Mouse (Mus musculus) thymus, adult 18-20 months (tissue): Measurements from ENCODE around the gene Sh3kbp1.
A peak's percentile ranks its signal among the peaks of the same experiment; 100 is the strongest.

Source experiments
- DNase-seq, 2 experiments: peaks; one replicate each; pipeline ENCODE4 v3.0.0; 2022; ENCODE audit warnings: mixed read lengths in 2 of 2

The Sh3kbp1 gene

GRCm38 (mm10) chrX:159744620-159745019, 117.5 kb downstream of the Sh3kbp1 start:
- DNase-seq: no peak

DNA sequence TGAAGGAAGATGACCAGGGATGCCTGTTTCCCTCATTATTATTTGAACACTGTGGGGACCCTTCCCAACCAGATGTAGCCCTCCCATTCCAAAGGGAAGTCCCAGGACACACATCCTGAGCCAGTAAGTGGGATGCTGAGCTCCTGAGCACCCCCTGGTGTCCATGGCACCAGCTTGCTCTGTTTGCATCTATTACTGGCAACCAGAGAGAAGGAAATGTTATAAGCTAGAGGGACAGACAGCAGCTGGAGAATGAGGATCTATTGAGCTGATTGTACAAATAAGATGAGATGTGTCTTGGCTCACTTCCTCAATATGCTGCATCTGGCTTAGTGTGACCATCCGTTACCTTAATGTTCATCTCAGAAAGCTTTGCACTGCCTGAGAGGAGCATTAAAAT, 124.8 kb downstream of the Sh3kbp1 start:
- DNase-seq: no peak

- DNase-seq: no peak
These were observed 129.2 kb downstream of the Sh3kbp1 start for GRCm38 (mm10) chrX:159756261-159756660.

DNA sequence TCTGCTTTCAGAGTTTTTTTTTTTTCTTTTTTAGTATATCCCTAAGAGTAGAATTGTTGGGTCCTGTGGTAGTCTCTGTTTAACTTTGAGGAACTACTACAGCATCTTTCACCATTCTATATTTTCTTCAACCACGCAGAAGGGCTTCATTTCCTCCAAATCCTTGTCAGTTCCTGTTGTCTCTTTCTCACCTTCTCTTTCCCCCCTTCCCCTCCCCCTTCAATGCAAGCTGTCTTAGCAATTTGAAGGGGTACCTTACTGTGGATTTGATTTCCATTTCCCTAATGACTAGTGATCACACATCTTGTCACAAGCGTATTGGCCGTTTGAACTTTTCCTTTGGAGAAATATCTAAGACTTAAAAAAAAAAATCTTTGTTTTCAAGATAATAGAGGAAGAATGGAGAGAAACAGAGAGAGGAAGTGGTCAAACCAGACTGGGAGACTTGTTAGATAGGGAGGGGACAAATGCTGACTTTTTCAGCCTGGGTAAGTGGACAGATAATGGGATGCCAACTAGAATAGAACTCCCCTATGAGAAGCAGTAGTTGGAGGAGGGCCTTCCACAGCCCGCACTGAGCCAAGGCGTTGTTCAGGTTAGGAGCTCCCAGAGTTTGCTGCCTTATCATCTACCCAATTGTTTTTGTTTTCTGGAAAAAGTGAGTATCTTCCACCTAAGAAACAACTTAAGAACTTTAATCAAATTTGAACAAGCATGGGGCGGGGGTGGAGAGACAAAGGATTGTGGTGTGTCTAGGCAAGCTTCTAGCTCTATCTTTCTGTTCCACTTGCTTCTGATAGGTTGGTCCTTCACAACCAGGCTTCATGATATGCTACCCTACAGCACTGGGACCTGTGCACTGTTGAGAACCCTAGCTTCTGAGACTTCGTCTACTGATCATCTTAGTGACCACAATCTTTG, 130.1 kb downstream of the Sh3kbp1 start:
- DNase-seq: no peak

GRCm38 (mm10) chrX:159757854-159758540, 130.9 kb downstream of the Sh3kbp1 start:
- peak; percentile 56 to 79 for DNase-seq

- DNase-seq: no peak
These were observed 136.7 kb downstream of the Sh3kbp1 start for GRCm38 (mm10) chrX:159763801-159764200.

DNA sequence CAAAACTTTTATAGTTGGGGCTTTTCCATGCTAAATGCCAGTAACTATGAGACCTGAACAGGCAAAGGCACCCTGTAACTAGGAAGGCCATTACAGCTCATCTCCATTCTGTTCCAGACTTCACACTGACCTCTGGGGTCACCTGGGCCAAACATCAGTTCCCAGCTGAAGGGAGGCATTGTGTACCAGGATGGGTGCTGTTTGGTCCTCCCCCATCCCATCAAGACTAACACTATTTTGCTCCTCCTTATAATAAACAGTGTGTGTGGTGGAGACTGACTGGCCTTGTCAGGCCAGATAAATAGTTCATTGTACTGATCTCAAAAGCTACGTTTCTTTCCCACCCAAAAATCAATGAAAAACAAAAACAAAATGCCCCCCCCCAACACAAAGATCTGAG, 138.8 kb downstream of the Sh3kbp1 start:
- DNase-seq: no peak

GRCm38 (mm10) chrX:159769005-159769404, 141.9 kb downstream of the Sh3kbp1 start:
- no peak for DNase-seq

DNA sequence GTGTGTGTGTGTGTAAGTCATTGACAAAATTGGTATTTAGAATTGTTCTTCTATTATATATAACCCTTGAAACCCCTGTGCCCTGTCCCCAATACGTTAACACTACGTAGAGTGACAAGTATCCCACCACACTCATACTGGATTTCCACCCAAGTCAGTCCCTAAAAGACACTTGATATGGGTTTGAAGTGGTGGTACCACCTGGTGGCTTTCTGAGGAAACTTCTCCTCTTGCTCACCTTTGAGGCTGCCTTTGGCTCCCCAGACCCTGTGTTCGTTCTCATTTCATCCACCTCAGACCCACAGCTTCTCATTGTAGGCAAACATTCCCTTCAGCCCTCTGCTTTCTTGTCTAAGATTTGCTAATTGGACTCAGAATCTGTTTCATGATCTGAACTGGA, 142.7 kb downstream of the Sh3kbp1 start:
- DNase-seq: no peak

DNA sequence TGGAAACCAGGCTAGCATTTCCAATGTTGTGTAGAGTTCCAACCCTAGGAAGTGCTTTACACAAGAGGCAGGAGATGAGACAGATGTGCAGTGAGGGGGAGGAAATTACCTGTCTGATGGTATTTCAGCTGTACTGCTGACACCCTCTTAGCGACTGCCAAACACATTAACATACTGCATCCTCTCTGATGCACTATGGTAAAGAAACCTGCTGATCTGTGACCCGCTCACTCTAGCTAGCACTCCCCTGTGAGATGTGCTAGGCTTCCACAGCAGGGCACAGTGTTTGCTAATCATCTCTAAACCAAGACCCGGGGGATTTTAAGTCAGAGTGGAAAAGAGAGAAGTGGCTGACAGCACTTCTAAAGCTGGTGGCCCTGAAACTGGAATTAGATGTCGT, 145.1 kb downstream of the Sh3kbp1 start:
- no peak for DNase-seq

GRCm38 (mm10) chrX:159775042-159775441, 148.0 kb downstream of the Sh3kbp1 start:
- DNase-seq: no peak

DNA sequence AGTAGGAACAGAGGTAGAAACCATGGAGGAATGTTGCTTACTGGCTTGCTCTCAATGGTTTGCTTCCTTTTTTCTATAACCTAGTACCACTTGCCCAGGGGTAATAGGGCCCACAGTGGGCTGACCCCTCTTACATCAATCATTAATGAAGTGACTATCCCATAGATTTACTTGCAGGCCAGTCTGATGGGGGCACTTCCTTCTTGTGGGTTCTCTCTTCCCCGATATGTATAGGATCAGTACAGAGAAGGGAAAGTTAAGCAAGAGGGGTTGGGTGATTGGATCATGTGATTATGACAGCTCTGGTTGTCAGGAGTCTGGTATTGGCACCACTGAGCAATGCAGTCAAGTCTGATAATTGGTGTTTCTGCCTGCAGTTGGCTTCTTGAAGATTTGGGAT, 151.7 kb downstream of the Sh3kbp1 start:
- no peak for DNase-seq

DNA sequence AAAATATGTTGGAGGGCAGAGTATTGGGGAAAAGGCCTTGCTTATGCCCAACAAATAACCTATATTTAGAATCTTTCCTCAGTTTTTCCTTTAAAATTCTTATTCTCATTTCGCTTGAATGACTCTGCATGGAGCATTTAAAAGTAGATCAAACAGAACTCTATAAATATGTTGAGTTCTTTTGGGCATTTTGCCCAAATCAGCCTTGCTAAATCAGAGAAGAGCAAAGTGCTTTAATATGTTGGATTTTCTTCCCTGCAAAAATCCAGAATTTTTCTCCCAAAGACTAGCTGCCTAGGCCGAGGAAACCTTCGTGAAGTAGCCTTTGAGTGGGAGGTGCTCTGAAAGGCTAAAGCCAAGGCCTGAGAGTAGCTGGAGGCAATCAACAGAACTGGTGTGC, 163.4 kb downstream of the Sh3kbp1 start:
- DNase-seq: no peak

DNA sequence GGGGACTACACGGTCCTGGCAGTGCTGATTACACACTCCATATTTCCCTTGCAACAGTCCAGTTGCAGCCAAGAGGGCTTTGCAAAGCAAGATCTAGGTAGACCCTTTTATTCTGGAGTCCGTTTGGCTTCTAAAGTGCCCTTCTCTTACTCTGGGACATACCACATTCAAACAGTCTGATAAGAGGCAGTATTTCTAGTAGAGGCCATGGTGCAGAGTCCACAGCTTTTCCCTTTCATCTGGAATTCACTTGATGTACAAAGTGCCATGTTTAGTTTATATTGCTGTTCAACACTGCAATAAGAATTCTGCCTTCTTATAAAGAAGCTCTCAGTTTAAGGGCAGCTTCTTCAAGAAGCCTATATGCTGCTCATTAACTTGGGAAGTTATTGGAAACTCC, 168.5 kb downstream of the Sh3kbp1 start:
- DNase-seq: no peak

DNA sequence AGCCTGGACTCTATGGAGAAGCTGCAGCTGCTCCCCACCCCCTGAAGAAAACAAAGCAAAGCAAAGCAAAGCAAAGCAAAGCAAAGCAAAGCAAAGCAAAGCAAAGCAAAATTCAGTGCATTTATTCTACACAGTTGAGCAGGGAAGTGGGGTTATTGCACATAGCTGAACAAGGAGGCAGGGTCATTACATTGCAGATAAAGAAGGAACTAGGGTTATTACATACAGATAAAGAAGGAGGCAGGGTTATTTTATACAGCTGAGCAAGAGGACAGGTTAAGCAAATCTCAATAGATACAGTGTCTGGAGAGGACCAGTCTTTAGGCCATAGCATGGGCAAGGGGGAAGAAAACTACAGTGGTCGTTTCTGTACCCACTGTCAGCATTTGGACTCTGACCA, 177.3 kb downstream of the Sh3kbp1 start:
- DNase-seq: no peak

DNA sequence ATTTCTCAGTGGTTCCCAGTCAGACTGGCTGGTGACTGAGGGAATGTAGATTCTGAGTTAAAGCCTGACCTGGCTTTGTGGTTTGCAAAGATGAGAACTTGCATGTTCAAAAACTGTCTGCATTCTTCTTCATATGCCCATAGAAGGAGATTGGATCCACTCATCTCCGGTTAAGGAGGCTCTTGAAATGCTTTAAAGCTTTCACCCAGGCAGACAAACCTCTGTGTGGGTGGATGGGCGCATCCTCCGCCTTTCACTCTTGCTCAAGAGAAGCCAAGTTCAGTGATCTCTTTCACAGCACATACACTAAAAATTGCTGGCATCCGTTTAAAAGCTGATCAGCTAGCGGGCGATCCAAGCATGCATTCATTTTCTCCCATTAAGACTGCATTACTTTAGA, 182.4 kb downstream of the Sh3kbp1 start:
- DNase-seq: no peak

GRCm38 (mm10) chrX:159810469-159810868, 183.4 kb downstream of the Sh3kbp1 start:
- no peak for DNase-seq

- DNase-seq: no peak
These were observed 190.4 kb downstream of the Sh3kbp1 start for GRCm38 (mm10) chrX:159817508-159817907.

DNA sequence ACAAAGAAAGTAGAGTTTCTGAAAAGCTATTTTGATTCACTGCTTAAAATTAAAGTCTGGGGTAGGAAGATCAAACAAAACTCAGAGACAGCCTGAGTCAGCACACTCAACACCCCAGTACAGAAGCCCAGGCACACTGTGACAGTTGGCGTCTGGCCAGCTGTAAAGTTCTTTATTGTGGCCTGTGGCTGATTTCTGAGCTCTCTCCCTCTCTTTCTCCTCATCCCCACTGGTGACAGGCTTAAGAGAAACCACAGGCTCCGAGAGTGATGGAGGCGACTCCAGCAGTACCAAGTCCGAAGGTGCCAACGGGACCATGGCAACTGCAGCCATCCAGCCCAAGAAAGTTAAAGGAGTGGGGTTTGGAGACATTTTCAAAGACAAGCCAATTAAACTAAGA, 201.1 kb downstream of the Sh3kbp1 start:
- no peak for DNase-seq

DNA sequence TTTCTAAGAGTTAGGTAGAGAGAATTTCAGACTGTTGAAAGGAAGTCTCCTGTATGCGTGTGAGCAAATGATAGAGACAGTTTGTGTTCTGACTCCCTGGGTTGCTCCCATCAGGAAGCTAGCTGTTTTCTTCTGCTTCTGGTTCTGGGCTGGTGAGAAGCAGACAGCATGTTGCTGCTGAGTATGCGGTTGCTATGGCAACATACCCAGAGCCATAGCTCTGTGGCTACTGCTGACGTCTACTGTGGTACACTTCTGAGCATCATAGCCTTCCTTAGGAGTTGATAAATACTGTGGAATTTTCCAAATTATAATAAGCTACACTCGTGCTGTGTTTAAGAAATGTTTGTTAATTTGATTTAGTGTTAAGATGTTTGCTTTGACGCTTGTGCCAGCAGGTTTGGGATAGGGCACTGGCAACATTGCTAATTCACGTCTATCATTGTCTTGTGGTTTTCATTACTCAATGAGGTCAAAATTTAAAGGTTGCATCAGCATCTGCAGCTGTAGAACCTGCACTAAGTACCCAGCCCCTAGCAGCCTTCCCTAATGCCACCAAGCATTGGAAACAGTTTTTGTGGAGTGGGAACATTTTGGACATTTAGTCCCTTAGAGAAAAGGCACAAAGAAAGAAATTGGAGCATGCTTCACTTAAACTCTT, 202.2 kb downstream of the Sh3kbp1 start:
- no peak for DNase-seq

GRCm38 (mm10) chrX:159831176-159831575, 204.1 kb downstream of the Sh3kbp1 start:
- DNase-seq: no peak

DNA sequence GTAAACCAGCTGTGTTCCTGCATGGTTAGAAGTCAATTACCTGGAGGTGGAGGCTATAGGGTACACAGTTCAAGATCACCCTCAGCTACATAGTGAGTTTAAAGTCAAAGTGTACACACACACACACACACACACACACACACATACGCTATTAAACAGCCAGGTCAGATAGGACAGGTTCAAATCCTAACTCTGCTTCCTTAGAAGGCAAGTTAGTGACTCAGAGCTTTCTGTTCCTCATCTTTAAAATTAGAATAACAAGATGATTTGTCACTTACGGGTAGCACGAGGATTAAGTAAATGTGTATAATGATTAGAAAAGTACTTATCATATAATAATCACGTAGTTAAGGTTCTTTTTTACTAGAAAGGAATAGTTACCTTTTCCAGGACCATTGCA, 208.2 kb downstream of the Sh3kbp1 start:
- DNase-seq: no peak

DNA sequence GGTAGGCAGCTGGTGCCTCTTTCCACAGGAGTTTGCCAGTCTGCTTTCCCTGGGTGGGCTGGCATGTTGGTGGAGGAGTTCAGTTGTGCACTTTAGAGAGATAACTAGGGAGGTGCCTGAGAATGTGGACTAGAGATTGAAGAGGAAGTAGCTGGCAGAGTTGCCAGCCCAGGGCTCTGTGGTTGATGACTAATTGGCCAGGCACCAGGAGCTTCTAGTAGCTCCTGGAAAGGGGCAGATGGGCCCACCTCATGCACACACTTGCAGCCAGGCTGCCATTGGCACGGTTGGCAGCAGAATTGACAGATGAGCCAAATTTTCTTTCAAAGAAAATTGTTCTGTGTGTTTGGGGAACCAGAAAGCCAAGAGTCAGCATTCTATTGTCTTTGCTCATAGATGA, 210.3 kb downstream of the Sh3kbp1 start:
- DNase-seq: no peak

GRCm38 (mm10) chrX:159839786-159840185, 212.7 kb downstream of the Sh3kbp1 start:
- DNase-seq: no peak
